Mouse (Mus musculus) erythroblast, embryonic 14.5 days (primary cell): ENCODE data around the gene Mtmr4.

Experiments
- GATA1 ChIP-seq: IDR thresholded peaks from 2 replicates; pipeline ENCODE4 v1.6.1; 2012; ENCODE audit warnings: low read length, inconsistent platforms, mixed read lengths
- TAL1 ChIP-seq: IDR thresholded peaks from 3 replicates; pipeline ENCODE4 v1.6.1; 2012; ENCODE audit warnings: low read length, inconsistent platforms, mixed read lengths

GRCm38 (mm10) chr11:87568255-87568953 lies 23.6 kb upstream of the Mtmr4 start, which contains the start of gene Sept4:
- TF ChIP-seq GATA1, result no peak
- TF ChIP-seq TAL1, result no peak
